Mouse (Mus musculus): ENCODE measurements around the gene Zfp423.

The Zfp423 gene

DNA sequence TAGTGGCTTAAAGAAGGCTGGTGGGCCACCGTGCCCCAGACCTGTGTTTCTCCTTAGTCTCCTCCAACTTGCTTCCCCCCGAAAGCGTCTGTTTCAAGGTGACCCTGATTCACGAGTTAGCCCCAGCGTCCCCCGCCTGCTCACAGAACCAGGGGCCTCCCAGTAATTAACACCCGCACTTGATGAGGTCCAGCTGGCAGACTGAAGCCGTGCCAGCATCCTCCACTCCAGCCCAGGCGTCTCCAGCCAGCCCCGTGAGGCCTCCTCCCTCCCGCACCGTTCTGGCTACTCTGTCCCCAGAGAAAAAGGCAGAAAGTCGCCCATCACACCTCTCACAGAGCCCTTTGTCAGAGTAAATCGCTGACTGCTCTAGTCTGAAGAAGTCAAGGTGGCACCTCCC is 213.3 kb downstream of the Zfp423 start:
- DNase-seq (ENCODE audit: low read depth, low spot score) = peak; percentile 37

- no peak for DNase-seq (ENCODE audit: low read depth, low spot score)
Measured at GRCm38 (mm10) chr8:87745125-87745698, 214.2 kb downstream of the Zfp423 start.

DNA sequence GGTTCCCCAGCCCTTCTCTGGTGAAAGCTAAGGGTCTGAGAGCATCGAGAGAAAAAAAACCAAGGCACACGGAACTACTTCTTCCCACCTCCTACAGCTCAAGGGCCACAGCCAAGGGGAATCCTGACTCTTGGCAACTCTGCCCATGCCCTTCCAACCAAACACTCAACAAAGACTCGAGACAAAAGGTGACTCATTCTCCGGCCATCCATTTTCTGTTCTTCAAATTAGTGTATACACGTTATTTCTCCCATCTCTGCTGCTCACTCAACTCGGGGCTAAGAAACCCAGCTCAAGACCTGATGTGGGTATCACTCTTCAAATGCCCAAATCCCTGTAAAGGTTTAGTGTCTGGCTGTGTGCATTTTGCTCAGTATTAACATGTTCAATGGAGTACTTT is 214.8 kb downstream of the Zfp423 start:
- DNase-seq (ENCODE audit: low read depth, low spot score) = no peak

GRCm38 (mm10) chr8:87742016-87742415 is 217.4 kb downstream of the Zfp423 start:
- peak; percentile 83 for DNase-seq (ENCODE audit: low read depth, low spot score)

DNA sequence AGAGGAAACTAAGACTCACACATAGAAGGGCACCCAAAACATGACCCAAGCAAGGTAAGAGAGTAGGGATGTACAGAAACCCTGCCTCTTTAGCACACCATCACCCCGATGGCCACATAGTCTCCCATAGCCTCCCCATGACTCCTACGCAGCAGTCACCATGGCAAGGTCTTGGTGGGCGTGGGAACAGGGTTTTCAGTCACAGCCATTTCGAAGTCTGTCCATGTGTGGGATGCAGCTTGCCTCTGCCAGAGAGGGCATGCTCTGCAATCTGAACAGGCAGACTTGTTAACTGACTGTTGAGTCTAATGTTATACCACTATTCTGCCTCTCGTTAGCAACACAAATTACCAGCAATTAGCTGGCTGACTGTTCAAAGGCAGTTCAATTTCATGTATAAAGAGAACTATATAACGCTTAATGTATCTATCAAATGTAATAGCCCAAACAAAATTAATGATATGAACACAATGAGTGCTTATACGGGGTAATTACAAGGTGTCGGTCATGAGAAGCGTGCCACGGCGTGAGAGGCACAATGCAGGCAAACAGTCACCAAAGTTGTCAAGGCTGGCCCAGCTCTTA is 218.4 kb downstream of the Zfp423 start:
- DNase-seq (ENCODE audit: low read depth, low spot score) = no peak

- no peak for DNase-seq (ENCODE audit: low read depth, low spot score)
Measured at GRCm38 (mm10) chr8:87737900-87738299, 221.5 kb downstream of the Zfp423 start.

GRCm38 (mm10) chr8:87734902-87735301 is 224.5 kb downstream of the Zfp423 start:
- DNase-seq (ENCODE audit: low read depth, low spot score) = no peak

GRCm38 (mm10) chr8:87734496-87734895 is 224.9 kb downstream of the Zfp423 start:
- no peak for DNase-seq (ENCODE audit: low read depth, low spot score)

DNA sequence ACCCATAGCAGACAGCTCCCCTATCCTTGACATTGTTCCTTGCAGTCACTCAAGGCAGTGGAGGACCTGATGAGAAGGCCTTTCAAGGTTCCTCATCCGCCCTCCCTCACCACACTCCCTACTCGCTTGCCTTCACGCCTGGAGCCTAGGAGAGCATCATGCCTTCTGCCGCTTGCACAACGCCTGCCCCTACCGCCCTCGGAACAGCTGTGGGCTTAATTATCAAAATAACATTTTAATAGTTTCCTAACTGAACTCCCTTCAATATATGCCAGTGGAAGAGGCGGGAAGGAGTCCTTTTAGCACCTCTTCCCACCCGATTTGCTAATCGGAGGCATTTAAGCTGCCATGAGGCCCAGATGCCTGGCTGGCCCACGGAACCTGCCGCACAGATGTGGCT is 228.3 kb downstream of the Zfp423 start:
- DNase-seq (ENCODE audit: low read depth, low spot score) = peak; percentile 53

DNA sequence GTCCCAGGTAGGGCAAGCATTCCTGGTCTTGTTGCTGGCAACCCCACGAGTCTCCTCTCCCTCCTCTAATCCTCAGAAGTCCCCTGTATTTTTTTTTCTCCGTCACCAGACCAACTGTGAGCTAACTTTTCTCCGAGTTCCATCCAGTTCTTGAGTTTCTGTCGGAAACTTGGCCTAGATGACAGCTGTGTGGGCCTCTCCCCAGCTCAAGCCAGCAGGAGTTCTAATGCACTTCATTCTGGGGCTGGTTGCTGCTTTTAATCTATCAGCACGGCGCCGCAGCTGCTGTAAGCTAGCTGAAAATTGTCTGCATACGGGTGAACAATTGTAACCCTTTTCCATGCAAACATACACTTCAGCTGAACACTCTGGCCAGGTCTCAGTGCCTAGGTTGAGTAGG is 236.4 kb downstream of the Zfp423 start:
- peak; percentile 35 for DNase-seq (ENCODE audit: low read depth, low spot score)

GRCm38 (mm10) chr8:87719137-87719815 is 240.1 kb downstream of the Zfp423 start:
- DNase-seq (ENCODE audit: low read depth, low spot score) = no peak

DNA sequence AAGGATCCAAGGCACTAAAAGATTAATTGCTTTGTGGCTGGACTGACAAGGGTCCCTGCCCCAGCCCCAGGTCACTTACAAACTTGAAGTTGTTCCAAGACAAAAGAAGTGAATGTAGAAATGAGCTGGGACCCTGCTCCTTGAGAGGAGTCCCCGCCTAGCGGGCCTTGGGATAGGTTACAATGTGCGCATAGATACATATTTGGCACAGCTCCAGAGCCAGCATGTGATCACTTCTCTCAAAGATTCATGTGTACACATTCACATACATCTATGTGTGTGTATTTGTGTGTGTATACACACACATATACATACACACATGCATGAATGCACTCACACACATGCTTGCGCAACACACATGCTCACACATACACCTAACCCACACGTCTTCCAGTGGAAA is 241.9 kb downstream of the Zfp423 start:
- DNase-seq (ENCODE audit: low read depth, low spot score) = no peak

- no peak for DNase-seq (ENCODE audit: low read depth, low spot score)
Measured at GRCm38 (mm10) chr8:87716726-87717248, 242.6 kb downstream of the Zfp423 start.

DNA sequence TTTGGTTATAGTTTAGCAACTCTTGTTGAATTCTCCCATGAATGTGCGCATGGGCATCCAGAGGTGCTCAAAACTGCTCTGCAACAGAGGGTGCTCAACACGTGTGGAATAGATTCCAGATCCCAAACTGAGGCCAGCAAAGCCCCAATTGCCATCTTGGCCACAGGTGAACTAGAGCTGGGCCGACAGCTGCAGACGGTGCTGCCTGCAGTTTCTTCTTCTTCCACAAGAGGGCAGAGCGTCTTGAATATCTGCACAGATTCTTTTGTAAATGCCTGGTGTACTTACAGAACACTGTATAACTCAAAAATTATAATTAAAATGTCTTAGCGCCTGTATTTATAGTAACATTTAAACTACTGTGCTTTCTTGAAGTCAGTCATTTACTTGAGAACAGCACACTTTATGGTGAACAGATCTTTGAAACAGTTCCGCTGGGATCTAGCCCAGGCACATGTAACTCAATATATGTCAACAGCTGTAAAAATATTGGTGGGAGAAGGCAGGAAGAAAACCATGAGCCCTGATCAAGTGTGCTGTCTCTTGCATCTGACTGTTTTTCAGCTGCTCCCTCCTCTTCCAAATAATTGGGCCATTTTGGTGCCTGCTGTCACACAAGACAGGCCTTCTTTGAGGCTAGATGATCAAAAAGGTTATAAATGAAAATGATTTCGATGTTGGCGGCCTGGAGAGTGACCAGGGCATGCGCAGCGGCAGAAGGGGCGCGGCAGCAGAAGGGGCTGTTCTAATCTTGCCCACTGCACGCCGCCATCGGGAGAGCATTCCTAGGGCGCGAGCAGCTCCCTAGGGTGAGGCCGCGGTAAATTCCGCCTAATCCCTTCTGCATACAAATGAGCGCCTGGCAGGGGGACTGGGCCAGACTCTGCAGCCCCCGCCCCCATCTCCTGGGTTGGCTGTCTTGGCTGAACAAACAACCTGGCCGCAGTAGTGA is 243.4 kb downstream of the Zfp423 start:
- peak; percentile 85 for DNase-seq (ENCODE audit: low read depth, low spot score)

GRCm38 (mm10) chr8:87713946-87714345 is 245.4 kb downstream of the Zfp423 start:
- DNase-seq (ENCODE audit: low read depth, low spot score) = no peak

- no peak for DNase-seq (ENCODE audit: low read depth, low spot score)
Measured at GRCm38 (mm10) chr8:87711955-87712354, 247.4 kb downstream of the Zfp423 start.

GRCm38 (mm10) chr8:87708127-87708637 is 251.2 kb downstream of the Zfp423 start:
- no peak for DNase-seq (ENCODE audit: low read depth, low spot score)

DNA sequence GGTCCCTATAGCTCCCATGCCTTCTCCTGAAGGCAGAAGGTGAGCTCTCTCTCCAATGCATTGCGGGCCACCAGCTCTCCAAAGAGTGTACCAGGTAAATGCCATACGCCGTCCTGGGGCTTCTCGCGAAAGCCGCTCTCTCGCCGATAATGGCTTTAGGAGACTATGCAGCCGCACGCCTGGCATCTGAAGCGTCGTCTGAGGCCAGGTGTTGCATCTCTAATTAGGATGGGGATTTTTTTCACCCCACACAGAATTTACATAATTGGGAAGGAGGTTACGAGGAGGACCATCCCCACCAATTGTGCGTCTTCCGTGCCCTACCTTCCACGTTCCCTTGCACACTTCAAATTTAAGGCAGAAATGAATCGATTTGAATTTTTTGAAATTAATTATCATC is 252.2 kb downstream of the Zfp423 start:
- DNase-seq (ENCODE audit: low read depth, low spot score) = no peak

DNA sequence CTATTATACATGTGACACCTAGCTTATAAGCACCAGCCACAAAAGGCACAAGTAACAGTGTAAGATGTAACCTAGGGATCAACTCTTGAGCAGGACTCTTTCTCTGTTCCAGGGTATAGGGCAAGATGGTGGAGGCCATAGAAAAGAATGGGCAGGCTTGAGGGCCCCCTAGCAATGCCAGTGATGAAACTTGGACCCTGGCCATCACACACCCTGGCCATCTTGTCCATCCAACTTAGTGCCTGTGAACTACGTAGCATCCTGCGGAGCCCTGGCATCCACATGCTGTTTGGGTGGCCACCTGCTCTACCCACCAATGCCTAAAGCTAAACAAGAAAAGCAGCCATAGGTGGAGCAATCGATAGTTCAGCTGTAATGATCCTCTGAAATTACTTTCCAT is 254.6 kb downstream of the Zfp423 start:
- no peak for DNase-seq (ENCODE audit: low read depth, low spot score)

DNA sequence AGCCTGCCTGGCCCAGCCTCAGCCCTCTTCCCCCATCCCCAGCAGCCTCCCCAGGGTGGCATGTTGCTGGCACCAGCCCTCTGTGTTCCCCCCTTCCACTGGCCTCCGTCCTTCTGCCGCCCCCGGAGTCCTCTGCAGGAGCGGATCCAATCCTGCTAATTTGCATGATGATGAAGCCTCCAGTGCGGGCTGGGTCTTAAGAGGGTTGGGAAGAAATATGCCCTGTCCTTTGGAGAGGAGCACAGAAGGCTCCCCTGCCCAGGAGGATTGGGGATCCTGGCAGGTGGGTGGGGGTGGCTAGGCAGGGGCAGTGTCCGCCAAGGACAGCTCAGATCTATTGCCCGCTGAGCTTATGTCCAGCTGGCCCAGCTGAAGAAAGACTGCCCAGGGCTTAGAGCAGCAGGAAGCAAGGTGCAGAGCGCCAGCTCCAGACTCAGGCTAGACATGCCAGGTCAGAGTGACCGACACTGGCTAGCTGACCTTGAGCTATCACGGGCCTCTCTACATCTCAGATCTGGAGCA is 256.5 kb downstream of the Zfp423 start:
- peak; percentile 77 for DNase-seq (ENCODE audit: low read depth, low spot score)

GRCm38 (mm10) chr8:87702051-87702521 is 257.3 kb downstream of the Zfp423 start:
- peak; percentile 82 for DNase-seq (ENCODE audit: low read depth, low spot score)
